Mouse (Mus musculus) cerebellum, postnatal 14 days (tissue): ENCODE measurements around the gene Hist1h1b.
A peak's percentile ranks its signal among the peaks of the same experiment; 100 is the strongest.
"Not testable (repeated sequence)": the region's sequence is repeated elsewhere in the genome, so short reads cannot be mapped to it uniquely, and the experiment has no call there.

Experiments
- DNase-seq, 2 experiments: peaks; one replicate each; pipeline ENCODE4 v3.0.0; 2021; ENCODE audit warnings: mixed read lengths in 2 of 2

Hist1h1b gene

DNA sequence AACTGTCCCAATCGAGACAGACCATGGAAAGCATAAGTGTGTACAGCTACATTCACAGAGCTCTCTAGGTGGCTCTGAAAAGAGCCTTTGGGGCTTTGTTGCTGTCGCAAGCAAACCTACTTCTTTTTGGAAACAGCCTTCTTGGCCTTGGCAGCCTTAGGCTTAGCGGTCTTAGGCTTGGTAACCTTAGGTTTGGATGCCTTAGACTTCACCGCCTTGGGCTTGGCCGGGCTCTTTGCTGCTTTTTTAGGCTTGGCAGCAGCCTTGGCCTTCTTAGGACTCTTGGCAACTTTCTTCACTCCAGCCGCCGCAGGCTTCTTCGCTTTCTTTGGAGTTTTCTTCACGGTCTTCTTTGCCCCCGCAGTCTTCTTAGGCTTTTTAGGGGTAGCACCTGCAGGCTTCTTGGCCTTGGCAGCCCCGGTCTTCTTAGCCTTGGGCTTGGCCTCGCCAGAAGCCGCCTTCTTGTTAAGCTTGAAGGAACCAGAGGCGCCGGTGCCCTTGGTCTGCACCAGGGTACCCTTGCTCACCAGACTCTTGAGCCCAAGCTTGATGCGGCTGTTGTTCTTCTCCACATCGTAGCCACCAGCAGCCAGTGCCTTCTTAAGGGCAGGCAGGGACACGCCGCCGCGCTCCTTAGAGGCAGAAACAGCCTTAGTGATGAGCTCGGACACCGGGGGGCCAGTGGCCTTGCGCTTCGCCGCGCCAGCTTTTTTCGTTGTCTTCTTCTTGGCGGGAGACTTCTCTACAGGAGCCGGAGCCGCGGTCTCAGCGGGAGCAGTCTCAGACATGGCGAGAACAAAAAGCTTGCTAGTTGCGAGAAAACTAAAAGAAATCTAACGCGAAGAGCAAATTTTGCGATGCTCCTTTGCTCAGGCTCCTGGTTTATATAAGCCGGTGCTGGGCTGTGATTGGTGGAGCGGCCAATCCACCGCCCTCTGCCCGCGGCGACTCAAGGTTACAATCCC lies at the start of gene Hist1h1b:
Gene Hist1h1b (minus strand): TSS at position 859 of the 965 bp plus-strand sequence.
- DNase-seq = peak; percentile 55 to 57

- no peak for DNase-seq
Measured at GRCm38 (mm10) chr13:21828511-21828910, 48.1 kb upstream of the Hist1h1b start.

- not testable (repeated sequence) for DNase-seq
Measured at GRCm38 (mm10) chr13:21820082-21820890, 39.9 kb upstream of the Hist1h1b start.

DNA sequence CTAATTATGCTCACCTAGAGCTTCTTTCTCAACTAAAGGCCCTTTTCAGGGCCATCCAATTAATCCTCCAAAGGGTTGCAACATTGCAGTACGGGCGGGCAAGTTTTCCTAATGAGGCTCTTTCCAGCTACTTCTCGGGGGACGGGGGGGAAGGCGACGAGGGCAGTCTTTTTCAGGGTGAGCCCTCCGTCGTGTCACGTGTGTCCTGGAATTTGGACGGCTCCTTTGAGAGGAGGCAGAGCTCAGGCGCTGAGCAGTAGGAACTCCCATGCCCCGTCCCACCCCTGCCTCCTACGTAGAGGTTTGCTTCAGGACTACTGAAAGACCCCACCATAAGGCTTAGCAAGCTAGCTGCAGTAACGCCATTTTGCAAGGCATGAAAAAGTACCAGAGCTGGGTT lies 31.7 kb upstream of the Hist1h1b start:
- not testable (repeated sequence) for DNase-seq

GRCm38 (mm10) chr13:21811539-21811938 lies 31.1 kb upstream of the Hist1h1b start, which contains the start of gene Hist1h4m:
Gene Hist1h4m (plus strand): TSS chr13:21811746.
- DNase-seq = peak; percentile 18 to 58

DNA sequence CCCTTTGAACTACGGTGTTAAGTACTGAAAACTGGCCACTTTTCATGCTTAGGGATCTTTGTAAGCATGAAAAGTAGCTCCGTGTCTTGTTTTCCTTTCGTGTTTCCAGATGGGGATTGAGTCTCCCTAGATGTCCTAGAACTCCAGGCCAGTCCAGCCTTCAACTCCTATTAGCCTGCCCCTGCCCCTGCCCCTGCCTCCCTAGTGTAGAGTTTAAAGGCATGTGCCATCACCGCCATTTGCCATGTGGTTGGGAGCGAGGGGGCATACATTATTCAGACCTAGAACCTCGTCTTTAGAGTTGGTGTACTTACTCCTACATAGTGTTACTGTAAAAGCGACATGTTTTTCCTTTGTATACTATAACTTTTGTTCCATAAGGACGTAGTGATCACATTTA lies 30.6 kb upstream of the Hist1h1b start:
- DNase-seq = not testable (repeated sequence)

GRCm38 (mm10) chr13:21810073-21810472 lies 29.6 kb upstream of the Hist1h1b start, which contains the start of the genes Hist1h2bq and Hist1h2ao:
Gene Hist1h2bq (minus strand): TSS chr13:21810197.
Gene Hist1h2ao (plus strand): TSS chr13:21810465.
- DNase-seq = not testable (repeated sequence)

DNA sequence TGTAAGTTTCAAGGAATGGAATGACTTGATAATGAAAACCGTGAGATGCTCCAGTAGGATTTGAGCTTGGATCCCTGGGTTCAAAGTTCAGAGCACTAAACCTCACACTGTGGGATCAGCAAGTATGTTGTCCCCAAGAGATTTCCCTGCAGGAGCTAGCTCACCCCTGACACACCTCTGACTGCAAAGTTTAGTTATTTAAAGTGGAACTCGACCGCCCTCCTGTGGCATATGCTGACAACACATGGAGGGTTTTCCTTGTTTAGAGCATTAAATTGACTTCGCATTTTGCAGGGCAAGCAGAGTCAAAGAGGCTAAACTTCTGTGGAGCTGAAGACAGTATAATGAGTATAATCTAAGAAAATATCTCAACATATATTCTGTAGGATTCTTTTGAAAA lies 22.6 kb upstream of the Hist1h1b start:
- DNase-seq = not testable (repeated sequence)

DNA sequence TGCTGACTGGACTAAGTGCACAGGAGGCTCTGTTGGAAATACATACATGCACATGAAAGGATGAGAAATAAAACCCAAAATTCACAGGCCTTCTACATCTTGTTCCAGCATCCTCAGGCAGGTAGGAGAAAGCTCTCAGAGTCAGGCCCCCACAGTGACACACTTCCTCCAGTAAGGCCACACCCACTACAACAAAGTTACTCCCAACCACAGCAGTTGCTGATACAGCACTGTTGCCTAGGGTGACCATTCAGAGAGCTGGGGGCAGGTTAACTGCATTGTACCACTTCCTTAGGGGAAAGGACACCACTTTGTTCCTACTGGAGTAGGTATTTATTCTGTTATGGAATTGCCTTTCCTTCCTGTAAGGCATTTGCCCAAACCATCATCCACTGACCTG lies 16.7 kb upstream of the Hist1h1b start:
- DNase-seq = not testable (repeated sequence)

DNA sequence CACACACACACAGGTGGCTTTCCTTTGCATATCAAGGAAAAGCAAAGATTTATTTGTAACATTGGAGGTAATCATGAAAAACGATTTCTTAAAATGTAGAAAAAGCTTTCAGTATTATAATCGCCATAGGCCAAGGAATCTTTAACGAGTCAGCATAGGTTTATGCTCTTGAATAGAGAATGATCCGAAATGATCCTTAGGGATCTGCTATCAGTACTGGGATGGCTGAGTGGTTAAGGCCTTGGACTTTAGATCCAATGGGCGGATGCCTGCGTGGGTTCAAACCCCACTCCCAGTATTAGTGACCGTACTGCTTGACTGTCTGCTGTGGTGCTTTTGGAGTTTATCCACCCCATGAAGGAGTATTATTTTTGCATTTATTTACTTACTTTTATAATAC lies 15.2 kb upstream of the Hist1h1b start:
- no peak for DNase-seq

GRCm38 (mm10) chr13:21790601-21791283 lies 10.3 kb upstream of the Hist1h1b start:
- DNase-seq = peak; percentile 8 to 9

DNA sequence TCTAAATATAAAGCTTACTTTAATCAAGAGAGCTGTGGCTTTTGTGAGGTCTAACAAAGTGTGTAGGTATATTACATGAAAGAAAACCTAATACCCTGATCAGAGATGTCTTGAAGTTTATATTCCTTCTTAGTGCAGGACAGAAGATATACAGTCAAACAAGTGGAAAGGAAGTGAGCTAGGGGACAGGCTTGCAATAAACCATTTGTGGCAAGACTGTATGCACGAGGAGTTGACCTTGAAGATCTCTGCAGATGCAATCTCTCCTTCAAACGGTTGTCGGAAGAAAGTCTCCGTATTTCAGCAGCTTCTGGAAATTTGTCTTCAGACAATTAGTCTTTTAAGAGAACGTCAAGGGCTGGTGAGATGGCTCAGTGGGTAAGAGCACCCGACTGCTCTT lies 9.5 kb upstream of the Hist1h1b start:
- no peak for DNase-seq

DNA sequence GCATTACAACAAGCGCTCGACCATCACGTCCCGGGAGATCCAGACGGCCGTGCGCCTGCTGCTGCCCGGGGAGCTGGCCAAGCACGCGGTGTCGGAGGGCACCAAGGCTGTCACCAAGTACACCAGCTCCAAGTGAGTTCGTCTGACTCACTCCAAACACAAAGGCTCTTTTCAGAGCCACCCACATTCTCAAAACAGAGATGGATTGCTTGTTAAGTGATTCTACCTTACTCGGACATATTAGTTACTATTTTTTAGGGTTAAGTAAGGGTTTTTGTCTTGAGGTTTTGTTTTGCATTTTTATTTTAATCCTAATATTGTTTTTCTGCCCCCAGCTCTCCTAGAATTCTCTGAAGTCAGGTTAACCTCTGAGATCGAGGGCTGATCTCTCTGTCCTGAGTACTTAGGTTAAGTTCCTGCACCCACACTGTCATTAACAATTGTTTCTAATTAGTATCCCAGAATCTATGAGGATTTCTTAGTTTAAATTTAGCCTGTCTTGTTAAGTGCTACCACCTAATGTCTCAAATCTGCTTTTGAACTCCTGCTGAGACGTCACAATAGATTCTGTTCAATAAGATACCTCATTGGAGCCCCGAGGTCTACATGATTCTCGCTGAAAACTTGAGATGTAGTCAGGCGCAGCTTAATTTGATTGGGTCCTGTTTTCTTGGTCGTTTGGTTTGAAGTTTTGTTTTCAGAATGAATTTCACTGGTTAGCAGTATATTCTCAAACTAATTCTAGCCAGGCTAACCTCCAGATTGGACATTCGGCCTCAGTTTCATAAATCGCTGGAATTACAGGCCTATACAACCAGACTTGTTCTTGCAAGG lies 7.6 kb upstream of the Hist1h1b start:
- DNase-seq = no peak

DNA sequence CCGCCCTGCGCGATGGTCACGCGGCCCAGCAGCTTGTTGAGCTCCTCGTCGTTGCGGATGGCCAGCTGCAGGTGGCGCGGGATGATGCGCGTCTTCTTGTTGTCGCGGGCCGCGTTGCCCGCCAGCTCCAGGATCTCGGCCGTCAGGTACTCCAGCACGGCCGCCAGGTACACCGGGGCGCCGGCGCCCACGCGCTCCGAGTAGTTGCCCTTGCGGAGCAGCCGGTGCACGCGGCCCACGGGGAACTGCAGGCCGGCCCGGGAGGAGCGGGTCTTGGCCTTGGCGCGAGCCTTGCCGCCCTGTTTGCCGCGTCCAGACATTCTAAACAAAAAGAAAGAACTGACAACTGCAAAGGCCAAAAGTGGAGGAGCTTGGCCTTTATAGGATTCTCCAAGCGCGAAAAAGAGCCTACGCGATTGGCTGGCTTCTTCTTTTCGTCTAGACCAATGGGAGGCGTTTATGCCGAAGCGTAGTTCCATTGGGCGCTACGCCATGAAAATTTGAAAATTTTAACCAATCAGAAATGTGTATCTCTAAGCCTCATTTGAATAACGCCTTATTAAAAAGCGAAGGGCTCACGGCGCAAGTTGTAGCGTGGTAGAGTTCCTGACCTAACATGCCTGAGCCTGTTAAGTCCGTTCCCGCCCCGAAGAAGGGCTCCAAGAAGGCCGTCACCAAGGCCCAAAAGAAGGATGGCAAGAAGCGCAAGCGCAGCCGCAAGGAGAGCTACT lies 6.6 kb upstream of the Hist1h1b start, which contains the start of the genes Hist1h2an and Hist1h2bp:
Gene Hist1h2an (minus strand): TSS at position 320 of the 731 bp plus-strand sequence.
Gene Hist1h2bp (plus strand): TSS at position 563 of the 731 bp plus-strand sequence.
- peak; percentile 92 to 97 for DNase-seq

GRCm38 (mm10) chr13:21786189-21786898 lies 5.9 kb upstream of the Hist1h1b start:
- no peak for DNase-seq

DNA sequence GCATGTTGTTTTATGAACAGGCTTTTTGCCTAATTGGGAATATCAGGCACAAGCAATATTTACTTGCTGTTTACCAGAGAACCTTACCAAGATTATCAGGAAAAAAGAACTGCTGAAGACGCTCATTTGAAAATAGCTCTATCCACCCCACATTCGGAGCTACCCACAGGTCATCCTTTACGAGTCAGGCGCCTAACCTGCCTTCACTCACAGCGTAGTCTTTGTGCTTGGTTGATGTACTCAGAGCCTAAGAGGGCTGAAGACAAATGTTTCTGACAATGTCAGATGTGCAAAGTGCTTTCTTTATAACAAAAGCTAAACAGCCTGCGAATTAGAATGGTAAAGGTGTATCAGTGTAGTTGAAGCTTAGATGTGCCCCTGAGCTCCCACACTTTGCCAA lies 3.9 kb upstream of the Hist1h1b start:
- DNase-seq = no peak

GRCm38 (mm10) chr13:21783734-21784161 lies 3.3 kb upstream of the Hist1h1b start:
- DNase-seq = peak; percentile 23 to 36

DNA sequence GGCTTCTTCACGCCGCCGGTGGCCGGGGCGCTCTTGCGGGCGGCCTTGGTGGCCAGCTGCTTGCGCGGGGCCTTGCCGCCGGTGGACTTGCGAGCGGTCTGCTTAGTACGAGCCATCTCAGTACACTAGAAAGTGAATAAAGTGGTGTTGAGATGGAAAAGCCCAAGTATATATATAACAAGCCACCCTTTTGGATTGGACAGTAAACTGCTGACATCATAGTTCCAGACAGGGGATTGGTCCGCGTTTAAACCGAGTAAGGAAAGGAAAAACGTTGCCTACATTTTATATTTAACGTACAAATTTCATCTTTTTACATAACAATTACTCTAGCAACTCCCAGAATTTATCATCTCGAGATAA lies 2.8 kb upstream of the Hist1h1b start, which contains the start of gene Hist1h3i:
Gene Hist1h3i (minus strand): TSS at position 116 of the 363 bp plus-strand sequence.
- peak; percentile 24 to 74 for DNase-seq

DNA sequence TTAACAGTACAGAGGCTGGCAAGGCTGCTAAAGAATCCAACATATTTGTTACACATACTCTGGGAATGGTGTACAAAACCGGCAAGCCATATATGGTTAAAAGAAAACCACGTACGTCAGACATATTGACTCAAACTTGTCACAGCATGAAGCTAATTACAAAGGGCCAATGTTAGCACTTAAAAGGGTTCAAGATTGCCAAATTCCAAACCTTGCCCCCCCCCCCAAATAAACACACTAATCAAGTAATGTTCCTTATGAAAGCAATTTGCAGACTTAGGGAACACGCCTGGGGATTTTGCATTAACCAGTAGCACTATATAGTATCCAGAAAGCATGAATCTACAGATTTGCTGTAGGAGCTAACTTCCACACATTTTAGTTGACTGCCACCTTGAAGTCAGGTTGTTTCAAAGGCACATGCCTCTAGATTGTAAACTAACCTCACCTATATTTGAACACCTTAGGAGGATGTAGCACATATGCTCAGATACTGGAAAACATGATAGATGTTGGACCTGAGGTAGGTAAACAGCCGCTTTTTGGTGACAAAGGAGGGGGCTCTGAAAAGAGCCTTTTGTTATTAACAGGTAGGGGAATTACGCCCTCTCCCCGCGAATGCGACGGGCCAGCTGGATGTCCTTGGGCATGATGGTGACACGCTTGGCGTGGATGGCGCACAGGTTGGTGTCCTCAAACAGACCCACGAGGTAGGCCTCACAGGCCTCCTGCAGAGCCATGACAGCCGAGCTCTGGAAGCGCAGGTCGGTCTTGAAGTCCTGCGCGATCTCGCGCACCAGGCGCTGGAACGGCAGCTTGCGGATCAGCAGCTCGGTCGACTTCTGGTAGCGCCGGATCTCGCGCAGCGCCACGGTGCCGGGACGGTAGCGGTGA lies 2.2 kb upstream of the Hist1h1b start:
- DNase-seq = peak; percentile 18 to 21
